Mouse (Mus musculus) bone marrow, adult 2 months (tissue): ENCODE data around the gene Med12l.

Experiments used
- CTCF ChIP-seq: fragments of 200-500 bp; IDR thresholded peaks from 2 replicates; pipeline ENCODE4 v1.5.1; 2011; ENCODE audit warnings: low read length, control low read depth; ENCODE audit not compliant: control insufficient read depth, insufficient read depth
- POLR2A ChIP-seq: fragments of 200-500 bp; IDR thresholded peaks from 2 replicates; pipeline ENCODE4 v1.6.1; 2011; ENCODE audit warnings: low read depth, mild to moderate bottlenecking, control low read depth, low read length, borderline replicate concordance; ENCODE audit not compliant: control insufficient read depth

- no peak for TF ChIP-seq CTCF
- no peak for TF ChIP-seq POLR2A
Measured at GRCm38 (mm10) chr3:59277502-59278253, 272.1 kb downstream of the Med12l start.
